In genomic region chr12:8674377-8674864, GRCm38 (mm10) we compare ENCODE assay signal across 8 mouse cellular contexts. TPM values are rescaled to one million over a fixed set of nuclear protein-coding genes. Genes with fewer than 3 reads are reported as not detected.
DNase-seq lines count a peak whose midpoint lies in the region; ATAC-seq and TF ChIP-seq lines count a peak whose summit lies in the region.

No protein-coding gene starts in this region.

- no peak for DNase-seq in gastrocnemius, adult 2 months
- no peak for DNase-seq in gastrocnemius, adult 18-20 months (ENCODE audit: low spot score)
- peak; percentile 58 for DNase-seq in forebrain, embryonic 14.5 days (ENCODE audit: low spot score)
- peak; percentile 79 for DNase-seq in midbrain, embryonic 10.5 days (ENCODE audit: low spot score)
- DNase-seq in spleen, postnatal 10 days (ENCODE audit: low spot score in 2 of 2) = peak; percentile 67 to 75

- H3K27ac ChIP-seq in gastrocnemius, adult 2 months = peak overlapping the region; percentile 97
- peak overlapping the region; percentile 99 for H3K27ac ChIP-seq in bone marrow, adult 2 months (ENCODE audit: control insufficient read depth, insufficient read depth, low read depth, low read length, poor library complexity)
- peak overlapping the region; percentile 98 for H3K27ac ChIP-seq in forebrain, embryonic 14.5 days (ENCODE audit: low read depth, low read length)
- peak overlapping the region; percentile 99 for H3K27ac ChIP-seq in hindbrain, embryonic 13.5 days
- peak overlapping the region; percentile 99 for H3K27ac ChIP-seq in limb, embryonic 12.5 days
- H3K27ac ChIP-seq in midbrain, embryonic 10.5 days (replicated peaks) = peak overlapping the region; percentile 100

- peak; percentile 80 for ATAC-seq in forebrain, embryonic 14.5 days
- peak; percentile 87 for ATAC-seq in hindbrain, embryonic 13.5 days (ENCODE audit: low FRiP score)
- ATAC-seq in limb, embryonic 12.5 days (ENCODE audit: insufficient number of reproducible peaks, insufficient read depth, low FRiP score, low TSS enrichment, low read depth) = peak; percentile 64

- no peak for TF ChIP-seq CTCF in gastrocnemius, adult 2 months (IDR thresholded peaks at IDR 0.05)
- no peak for TF ChIP-seq CTCF in bone marrow, adult 2 months (IDR thresholded peaks at IDR 0.05; ENCODE audit: control insufficient read depth, insufficient read depth, low read length)

- peak overlapping the region; percentile 67 for H3K4me2 ChIP-seq in forebrain, embryonic 14.5 days (ENCODE audit: low read length)
- H3K4me2 ChIP-seq in hindbrain, embryonic 13.5 days = peak overlapping the region; percentile 89
- peak overlapping the region; percentile 63 for H3K4me2 ChIP-seq in limb, embryonic 12.5 days

- intact Hi-C loops in gastrocnemius, adult 2 months (cut with DNase I) = no loop called here

- peak overlapping the region; percentile 98 for H3K9ac ChIP-seq in forebrain, embryonic 14.5 days (ENCODE audit: low read length)
- H3K9ac ChIP-seq in hindbrain, embryonic 13.5 days = peak overlapping the region; percentile 96
- H3K9ac ChIP-seq in limb, embryonic 12.5 days (replicated peaks) = peak overlapping the region; percentile 100

- peak; percentile 19; the same call in 1 of the 2 replicates for TF ChIP-seq POLR2A in bone marrow, adult 2 months (IDR thresholded peaks at IDR 0.05; ENCODE audit: borderline replicate concordance, control insufficient read depth, low read depth, low read length)

- H3K4me3 ChIP-seq in gastrocnemius, adult 2 months = peak overlapping the region; percentile 93
- peak overlapping the region; percentile 83 for H3K4me3 ChIP-seq in bone marrow, adult 2 months (replicated peaks; ENCODE audit: control insufficient read depth, low read depth, low read length)
- H3K4me3 ChIP-seq in forebrain, embryonic 14.5 days (ENCODE audit: low read depth, low read length) = peak overlapping the region; percentile 91
- peak overlapping the region; percentile 90 for H3K4me3 ChIP-seq in hindbrain, embryonic 13.5 days
- H3K4me3 ChIP-seq in limb, embryonic 12.5 days (replicated peaks) = peak overlapping the region; percentile 92
- H3K4me3 ChIP-seq in midbrain, embryonic 10.5 days = peak overlapping the region; percentile 96

- no peaks in the 10 kb centered on the region for H3K27me3 ChIP-seq in forebrain, embryonic 14.5 days (replicated peaks; ENCODE audit: control insufficient read depth, insufficient read depth, low read length)
- no peaks in the 10 kb centered on the region for H3K27me3 ChIP-seq in hindbrain, embryonic 13.5 days
- H3K27me3 ChIP-seq in limb, embryonic 12.5 days = no peaks in the 10 kb centered on the region
- no peaks in the 10 kb centered on the region for H3K27me3 ChIP-seq in midbrain, embryonic 10.5 days (ENCODE audit: low read depth, poor library complexity, severe bottlenecking)

- WGBS in bone marrow, adult 2 months = under 1% methylated on average over 54 of the region's 62 CpGs
- under 1% methylated on average over 43 of the region's 62 CpGs for WGBS in forebrain, embryonic 14.5 days
- WGBS in hindbrain, embryonic 13.5 days = 1% methylated on average over 41 of the region's 62 CpGs
- WGBS in limb, embryonic 12.5 days = 1% methylated on average over 39 of the region's 62 CpGs
- WGBS in midbrain, embryonic 10.5 days = under 1% methylated on average over 53 of the region's 62 CpGs

- H3K9me3 ChIP-seq in forebrain, embryonic 14.5 days (replicated peaks; ENCODE audit: control insufficient read depth, low read length) = no peaks in the 10 kb centered on the region
- no peaks in the 10 kb centered on the region for H3K9me3 ChIP-seq in hindbrain, embryonic 13.5 days
- H3K9me3 ChIP-seq in limb, embryonic 12.5 days = no peaks in the 10 kb centered on the region
- H3K9me3 ChIP-seq in midbrain, embryonic 10.5 days (replicated peaks) = peaks cover 5% of the 10 kb centered on the region; the same call in 1 of the 2 replicates

- H3K36me3 ChIP-seq in forebrain, embryonic 14.5 days (ENCODE audit: control insufficient read depth, insufficient read depth, low read length) = no peaks in the 10 kb centered on the region
- H3K36me3 ChIP-seq in hindbrain, embryonic 13.5 days = no peaks in the 10 kb centered on the region
- H3K36me3 ChIP-seq in limb, embryonic 12.5 days = no peaks in the 10 kb centered on the region
- peaks cover 22% of the 10 kb centered on the region for H3K36me3 ChIP-seq in midbrain, embryonic 10.5 days

- peaks cover 1% of the 10 kb centered on the region; the same call in 1 of the 2 replicates for H3K4me1 ChIP-seq in bone marrow, adult 2 months (ENCODE audit: control insufficient read depth, insufficient read depth, low read length)
- peaks cover 25% of the 10 kb centered on the region for H3K4me1 ChIP-seq in forebrain, embryonic 14.5 days (ENCODE audit: control insufficient read depth, insufficient read depth, low read length)
- peaks cover 25% of the 10 kb centered on the region for H3K4me1 ChIP-seq in hindbrain, embryonic 13.5 days (replicated peaks)
- H3K4me1 ChIP-seq in limb, embryonic 12.5 days (replicated peaks) = peaks cover 14% of the 10 kb centered on the region
- H3K4me1 ChIP-seq in midbrain, embryonic 10.5 days = peaks cover 30% of the 10 kb centered on the region

RNA-seq across cellular contexts. Expression of gene Pum2, which starts 0.5 kb away (rescaled TPM):
- total RNA-seq in gastrocnemius, adult 2 months (2021) = 10 to 100 TPM; 83.1 to 83.6 TPM
- total RNA-seq in gastrocnemius, adult 18-20 months (2021) = 10 to 100 TPM; 76.3 to 92.5 TPM
- 26.8 and 34.7 TPM in 2 replicates for polyA plus RNA-seq in bone marrow, adult 2 months (2011; ENCODE audit: insufficient read depth, insufficient read length, low replicate concordance, missing spikeins)
- polyA plus RNA-seq in forebrain, embryonic 14.5 days (2014; fragmentation: Nextera tagmentation; extraction: Ambion mirVana) = 70.6 and 74.9 TPM in 2 replicates
- 52.5 and 56.1 TPM in 2 replicates for polyA plus RNA-seq in hindbrain, embryonic 13.5 days (2015; fragmentation: Nextera tagmentation; extraction: Ambion mirVana)
- 64.9 and 69.4 TPM in 2 replicates for polyA plus RNA-seq in limb, embryonic 12.5 days (2016; fragmentation: Nextera tagmentation; extraction: Ambion mirVana)
- 67.4 TPM in 2 replicates for polyA plus RNA-seq in midbrain, embryonic 10.5 days (2016; fragmentation: Nextera tagmentation; extraction: Ambion mirVana)

Comparison
In these comparisons a context has a peak if more than half of its experiments do, and no peak if none do; other contexts are left out.
1. DNase-seq: peak in forebrain, embryonic 14.5 days (single experiment), midbrain, embryonic 10.5 days (single experiment) and spleen, postnatal 10 days (2 of 2); none in gastrocnemius, adult 2 months (single experiment) and gastrocnemius, adult 18-20 months (single experiment).
2. Peak in every context shown above with its lines, with median percentiles within 50 percentile points of each other: H3K27ac ChIP-seq, H3K4me3 ChIP-seq, ATAC-seq, H3K4me2 ChIP-seq and H3K9ac ChIP-seq.